Mouse (Mus musculus) intestine, embryonic 14.5 days (tissue): ENCODE data around the gene Grik4. TPM values are rescaled to one million over a fixed set of nuclear protein-coding genes. Genes with fewer than 3 reads are reported as not detected.

ENCODE experiments used
- ATAC-seq: fragments of 200-750 bp; cut with Nextera tagmentation; replicated peaks from 2 replicates; pipeline ENCODE4 v1.8.0; 2017; ENCODE audit warnings: low read depth, moderate number of reproducible peaks, moderate TSS enrichment, moderate library complexity; ENCODE audit not compliant: low FRiP score, low TSS enrichment
- DNase-seq: peaks from one replicate; pipeline ENCODE4 v3.0.0-alpha.2; 2018; ENCODE audit warnings: low spot score
- H3K27ac ChIP-seq: fragments of 300-500 bp; sonication (generic); 2 replicates; pipeline ENCODE4 v1.5.1; 2014; ENCODE audit warnings: low read depth, mild to moderate bottlenecking, control low read depth
- H3K27me3 ChIP-seq: fragments of 300-500 bp; sonication (generic); replicated peaks from 2 replicates; pipeline ENCODE4 v1.6.1; 2014; ENCODE audit warnings: low read length, control low read depth; ENCODE audit not compliant: control insufficient read depth, insufficient read depth
- H3K36me3 ChIP-seq: fragments of 300-500 bp; sonication (generic); 2 replicates; pipeline ENCODE4 v1.6.1; 2014; ENCODE audit warnings: low read length, control low read depth; ENCODE audit not compliant: control insufficient read depth, insufficient read depth
- H3K4me1 ChIP-seq: fragments of 300-500 bp; sonication (generic); replicated peaks from 2 replicates; pipeline ENCODE4 v1.6.1; 2014; ENCODE audit warnings: low read length, control low read depth, mixed read lengths; ENCODE audit not compliant: control insufficient read depth, insufficient read depth
- H3K4me2 ChIP-seq: fragments of 300-500 bp; sonication (generic); 2 replicates; pipeline ENCODE4 v1.6.1; 2014; ENCODE audit warnings: low read length
- H3K4me3 ChIP-seq: fragments of 300-500 bp; sonication (generic); 2 replicates; pipeline ENCODE4 v1.5.1; 2014; ENCODE audit warnings: low read depth, low read length, control low read depth, mixed read lengths
- H3K9ac ChIP-seq: fragments of 300-500 bp; sonication (generic); 2 replicates; pipeline ENCODE4 v1.6.1; 2014; ENCODE audit warnings: mild to moderate bottlenecking, low read length
- H3K9me3 ChIP-seq: fragments of 300-500 bp; sonication (generic); 2 replicates; pipeline ENCODE4 v1.6.1; 2016; ENCODE audit warnings: low read length, control low read depth; ENCODE audit not compliant: control insufficient read depth
- whole genome bisulfite sequencing: fragments of 180-500 bp; shearing (Covaris S2); extraction: QIAGEN DNeasy Blood & Tissue Kit; methylation state at CpG from one replicate; pipeline ENCODE4 v1.1.7; 2014; 5-methylcytosine and 5-hydroxymethylcytosine counted together
- polyA plus RNA-seq: library from polyadenylated mRNA; unstranded; fragments of >200 nt; fragmentation: Nextera tagmentation; extraction: Ambion mirVana; gene quantifications from 2 replicates; pipeline ENCODE4 v1.2.1, GENCODE M21; 2014

Gene Grik4
- polyA plus RNA-seq, 1 experiment from 2014 or later = 1.3 TPM

- no peak overlapping the region for H3K9ac ChIP-seq
- 34% methylated on average over 12 of the region's 12 CpGs for WGBS
- H3K4me3 ChIP-seq = no peak overlapping the region
- ATAC-seq (peak; percentile 76), DNase-seq (peak; percentile 58)
- H3K9me3 ChIP-seq = no peaks in the 10 kb centered on the region
- H3K4me2 ChIP-seq = no peak overlapping the region
- H3K4me1 ChIP-seq = no peaks in the 10 kb centered on the region
- no peaks in the 10 kb centered on the region for H3K36me3 ChIP-seq
- H3K27ac ChIP-seq = peak overlapping the region; percentile 69
- H3K27me3 ChIP-seq = no peaks in the 10 kb centered on the region
These were observed 270.8 kb downstream of the Grik4 start for GRCm38 (mm10) chr9:42673385-42674016.

- Histone ChIP-seq H3K27ac (peak overlapping the region; percentile 69), H3K4me3 (no peak overlapping the region), H3K9ac (no peak overlapping the region), H3K4me2 (no peak overlapping the region), H3K4me1 (no peaks in the 10 kb centered on the region), H3K9me3 (no peaks in the 10 kb centered on the region), H3K27me3 (no peaks in the 10 kb centered on the region), H3K36me3 (no peaks in the 10 kb centered on the region)
- ATAC-seq = peak; percentile 40
- peak; percentile 54 for DNase-seq
- 46% methylated on average over 8 of the region's 8 CpGs for WGBS
These were observed 271.3 kb downstream of the Grik4 start for GRCm38 (mm10) chr9:42672982-42673381.

DNA sequence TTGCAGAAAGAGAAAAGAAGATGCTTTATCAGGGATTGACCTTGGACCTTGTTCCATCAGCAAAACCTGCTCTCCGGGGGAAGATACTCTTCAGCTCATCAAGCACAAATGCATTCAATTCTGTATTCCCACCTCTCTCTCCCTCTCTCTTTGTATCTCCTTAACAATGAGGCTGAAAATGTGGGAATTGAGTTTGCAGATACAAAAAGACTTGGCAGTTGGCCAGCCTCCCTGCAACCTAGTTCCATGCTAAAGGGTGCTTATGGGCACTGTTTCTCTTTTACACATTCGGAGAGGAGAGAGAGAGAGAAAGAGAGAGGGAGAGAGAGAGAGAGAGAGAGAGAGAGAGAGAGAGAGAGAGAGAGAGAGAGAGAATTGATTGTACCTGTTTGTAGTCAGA is 273.7 kb downstream of the Grik4 start:
- no peak for ATAC-seq

GRCm38 (mm10) chr9:42661481-42661880 is 282.8 kb downstream of the Grik4 start:
- H3K36me3 ChIP-seq = no peaks in the 10 kb centered on the region
- H3K9me3 ChIP-seq = no peaks in the 10 kb centered on the region
- ATAC-seq (no peak), DNase-seq (no peak)
- no peaks in the 10 kb centered on the region for H3K27me3 ChIP-seq
- no peak overlapping the region for H3K4me2 ChIP-seq
- H3K27ac ChIP-seq = no peak overlapping the region
- no peaks in the 10 kb centered on the region for H3K4me1 ChIP-seq
- 46% methylated on average over 1 of the region's 1 CpGs for WGBS
- H3K9ac ChIP-seq = no peak overlapping the region
- H3K4me3 ChIP-seq = no peak overlapping the region

More for the DNA sequence above, 273.7 kb downstream of the Grik4 start:
- Histone ChIP-seq H3K27me3 (no peaks in the 10 kb centered on the region), H3K4me3 (no peak overlapping the region), H3K9me3 (no peaks in the 10 kb centered on the region), H3K4me1 (no peaks in the 10 kb centered on the region), H3K27ac (no peak overlapping the region), H3K36me3 (no peaks in the 10 kb centered on the region), H3K9ac (no peak overlapping the region), H3K4me2 (no peak overlapping the region)
- 53% methylated on average over 2 of the region's 2 CpGs for WGBS
- DNase-seq = no peak

GRCm38 (mm10) chr9:42652756-42653155 is 291.5 kb downstream of the Grik4 start:
- peak; percentile 74 for DNase-seq
- no peaks in the 10 kb centered on the region for H3K4me1 ChIP-seq
- 71% methylated on average over 2 of the region's 2 CpGs for WGBS

GRCm38 (mm10) chr9:42652309-42652708 is 292.0 kb downstream of the Grik4 start:
- Histone ChIP-seq H3K27ac (no peak overlapping the region), H3K27me3 (no peaks in the 10 kb centered on the region), H3K4me1 (no peaks in the 10 kb centered on the region), H3K9ac (no peak overlapping the region), H3K9me3 (no peaks in the 10 kb centered on the region), H3K4me2 (no peak overlapping the region), H3K36me3 (no peaks in the 10 kb centered on the region), H3K4me3 (no peak overlapping the region)
- no peak for DNase-seq
- ATAC-seq = no peak
- 71% methylated on average over 4 of the region's 4 CpGs for WGBS

More at GRCm38 (mm10) chr9:42652756-42653155, 291.5 kb downstream of the Grik4 start:
- no peak for ATAC-seq
- Histone ChIP-seq H3K27ac (no peak overlapping the region), H3K9ac (no peak overlapping the region), H3K4me2 (no peak overlapping the region), H3K36me3 (no peaks in the 10 kb centered on the region), H3K27me3 (no peaks in the 10 kb centered on the region), H3K9me3 (no peaks in the 10 kb centered on the region), H3K4me3 (no peak overlapping the region)

GRCm38 (mm10) chr9:42649872-42650271 is 294.4 kb downstream of the Grik4 start:
- Histone ChIP-seq H3K27me3 (no peaks in the 10 kb centered on the region), H3K4me2 (no peak overlapping the region), H3K27ac (no peak overlapping the region), H3K9me3 (no peaks in the 10 kb centered on the region), H3K4me1 (no peaks in the 10 kb centered on the region), H3K4me3 (no peak overlapping the region), H3K9ac (no peak overlapping the region), H3K36me3 (no peaks in the 10 kb centered on the region)
- 79% methylated on average over 5 of the region's 5 CpGs for WGBS
- DNase-seq (no peak), ATAC-seq (no peak)

DNA sequence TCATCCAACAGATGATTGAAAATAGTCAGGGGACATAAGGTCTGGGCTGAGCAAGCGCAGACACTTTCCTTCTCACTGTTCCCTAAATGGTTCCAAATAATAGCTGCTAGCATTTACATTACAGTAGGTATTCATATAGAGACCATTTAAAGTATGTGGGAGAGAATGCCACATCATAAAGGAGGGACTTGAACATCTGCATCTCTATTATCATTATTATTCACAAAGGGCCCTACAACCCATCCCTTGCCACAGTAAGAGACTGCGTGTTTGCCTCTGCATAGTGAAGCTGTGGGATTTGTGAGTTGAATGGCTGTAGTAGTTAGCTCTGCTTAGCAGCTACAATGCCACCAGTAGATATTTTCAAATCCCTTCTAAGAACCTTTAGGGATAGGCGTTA is 296.2 kb downstream of the Grik4 start:
- Histone ChIP-seq H3K27me3 (no peaks in the 10 kb centered on the region), H3K4me2 (no peak overlapping the region), H3K9ac (no peak overlapping the region), H3K4me3 (no peak overlapping the region), H3K4me1 (no peaks in the 10 kb centered on the region), H3K27ac (no peak overlapping the region), H3K9me3 (no peaks in the 10 kb centered on the region), H3K36me3 (no peaks in the 10 kb centered on the region)
- DNase-seq = no peak
- no peak for ATAC-seq
- 90% methylated on average over 3 of the region's 3 CpGs for WGBS

DNA sequence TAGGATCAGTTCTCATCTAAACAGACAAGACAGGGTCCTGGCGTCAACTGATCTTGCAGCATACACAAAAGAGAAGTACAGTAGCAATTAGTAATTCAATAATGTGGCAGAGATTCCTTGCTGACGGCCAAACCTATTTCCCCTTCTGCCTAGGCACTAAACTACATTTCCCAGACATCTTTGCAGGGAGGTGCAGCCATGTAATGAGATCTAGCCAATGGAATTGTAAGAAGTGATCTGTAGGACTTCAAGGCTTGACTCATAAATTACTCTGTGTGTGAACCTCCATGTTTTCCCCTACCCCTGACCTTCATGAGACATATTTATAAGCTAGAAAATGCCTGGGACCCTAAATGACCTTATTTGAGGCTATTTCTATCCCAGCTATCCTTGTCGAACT is 296.7 kb downstream of the Grik4 start:
- Histone ChIP-seq H3K27ac (no peak overlapping the region), H3K4me2 (no peak overlapping the region), H3K36me3 (no peaks in the 10 kb centered on the region), H3K27me3 (no peaks in the 10 kb centered on the region), H3K4me3 (no peak overlapping the region), H3K9ac (no peak overlapping the region), H3K4me1 (no peaks in the 10 kb centered on the region), H3K9me3 (no peaks in the 10 kb centered on the region)
- no peak for DNase-seq
- WGBS = 64% methylated on average over 3 of the region's 3 CpGs
- ATAC-seq = no peak
